Mouse (Mus musculus) small intestine, adult 2 months (tissue): Measurements from ENCODE around the gene Grpel1. TPM values are rescaled to one million over a fixed set of nuclear protein-coding genes. Genes with fewer than 3 reads are reported as not detected.

Source experiments
- H3K27ac ChIP-seq: fragments of 200-500 bp; 2 replicates; pipeline ENCODE4 v1.5.1; 2012; ENCODE audit warnings: low read depth, low read length, control low read depth, inconsistent platforms; ENCODE audit not compliant: insufficient read depth
- H3K27me3 ChIP-seq: fragments of 200-500 bp; 2 replicates; pipeline ENCODE4 v1.6.1; 2012; ENCODE audit warnings: mild to moderate bottlenecking, moderate library complexity, low read length, inconsistent platforms; ENCODE audit not compliant: control insufficient read depth, insufficient read depth
- H3K36me3 ChIP-seq: fragments of 200-500 bp; 2 replicates; pipeline ENCODE4 v1.6.1; 2012; ENCODE audit warnings: mild to moderate bottlenecking, low read length, control low read depth, inconsistent platforms; ENCODE audit not compliant: control insufficient read depth, insufficient read depth
- H3K4me1 ChIP-seq: fragments of 200-500 bp; 2 replicates; pipeline ENCODE4 v1.6.1; 2012; ENCODE audit warnings: low read length, inconsistent platforms, mixed read lengths; ENCODE audit not compliant: control insufficient read depth, insufficient read depth, insufficient read length
- H3K4me3 ChIP-seq: fragments of 200-500 bp; 2 replicates; pipeline ENCODE4 v1.5.1; 2012; ENCODE audit warnings: low read depth, mild to moderate bottlenecking, control low read depth, inconsistent platforms, low read length, moderate library complexity
- CTCF ChIP-seq: fragments of 200-500 bp; IDR thresholded peaks from 2 replicates; pipeline ENCODE4 v1.5.1; 2012; ENCODE audit warnings: low read depth, mild to moderate bottlenecking, control low read depth, inconsistent platforms, low read length, moderate library complexity, mixed read lengths; ENCODE audit not compliant: insufficient replicate concordance, insufficient read length; ENCODE audit errors: extremely low read depth
- POLR2A ChIP-seq: fragments of 200-500 bp; IDR thresholded peaks from 2 replicates; pipeline ENCODE4 v1.6.1; 2012; ENCODE audit warnings: low read depth, mild to moderate bottlenecking, control low read depth, inconsistent platforms, low read length, moderate library complexity
- WGBS: fragments of 180-500 bp; shearing (Covaris S2); methylation state at CpG from one replicate; pipeline ENCODE4 v1.1.7; 2018; 5-methylcytosine and 5-hydroxymethylcytosine counted together
- polyA plus RNA-seq: library from polyadenylated mRNA; depleted of rRNA; stranded (reverse); fragments of >200 nt; gene quantifications from 2 replicates; pipeline ENCODE4 v1.2.3, GENCODE M21; 2012

Grpel1 gene
- polyA plus RNA-seq, 1 experiment = 9.0 TPM

DNA sequence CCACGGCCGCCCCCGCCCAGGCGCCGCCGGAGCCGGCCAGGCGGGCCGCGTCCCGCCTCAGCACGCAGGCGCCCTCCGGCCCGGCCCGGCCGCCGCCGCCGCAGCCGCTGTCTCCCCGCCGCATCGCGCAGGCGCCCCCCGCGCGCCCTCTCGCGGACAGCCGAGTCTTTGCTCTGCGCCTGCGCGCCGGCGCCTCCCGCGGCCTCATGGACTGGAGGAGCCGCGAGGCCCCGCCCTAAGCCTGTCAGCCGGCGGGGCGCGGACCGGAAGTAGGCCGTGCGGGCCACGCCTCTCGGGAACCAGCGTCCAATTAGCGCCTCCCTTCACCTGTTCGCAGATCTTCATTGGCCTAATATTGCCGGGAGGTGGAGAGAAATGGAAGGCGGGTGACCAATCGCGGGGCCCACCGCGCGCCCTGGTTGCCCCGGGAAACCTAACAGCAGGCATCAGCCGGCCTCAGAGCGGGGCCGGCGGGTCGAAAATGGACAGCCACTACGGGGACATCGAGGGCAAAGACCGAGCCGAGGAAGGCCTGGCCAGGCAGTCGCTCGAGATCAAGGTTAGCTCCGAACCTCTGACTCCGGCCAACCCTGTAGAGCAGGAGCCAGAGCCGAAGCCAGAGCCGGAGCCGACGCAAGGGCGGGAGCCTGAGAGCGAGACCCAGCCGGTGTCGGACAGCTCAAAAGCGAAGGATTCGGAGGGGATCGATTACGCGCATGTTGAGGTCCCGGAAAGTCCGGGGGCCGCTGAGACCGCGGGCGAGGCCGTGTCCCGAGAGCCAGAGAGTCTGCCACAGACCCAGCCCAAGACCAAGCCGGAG, 19.6 kb downstream of the Grpel1 start, which contains the start of the genes Tada2b and Ccdc96:
Gene Tada2b, minus strand, starts transcription at position 115 of the 820 bp plus-strand sequence.
Gene Ccdc96, plus strand, starts transcription at position 418 of the 820 bp plus-strand sequence.
- H3K27me3 ChIP-seq = peaks cover 6% of the 10 kb centered on the region
- H3K4me3 ChIP-seq = peak within 1 kb of the TSS; percentile 91
- WGBS = 5% methylated on average over 96 of the region's 97 CpGs
- peaks cover 17% of the 10 kb centered on the region for H3K4me1 ChIP-seq
- peak within 1 kb of the TSS; percentile 19; the same call in 1 of the 2 replicates for H3K27ac ChIP-seq
- TF ChIP-seq POLR2A (no peak), CTCF (peak; percentile 43; the same call in 1 of the 2 replicates)
- no peaks in the 10 kb centered on the region for H3K36me3 ChIP-seq

DNA sequence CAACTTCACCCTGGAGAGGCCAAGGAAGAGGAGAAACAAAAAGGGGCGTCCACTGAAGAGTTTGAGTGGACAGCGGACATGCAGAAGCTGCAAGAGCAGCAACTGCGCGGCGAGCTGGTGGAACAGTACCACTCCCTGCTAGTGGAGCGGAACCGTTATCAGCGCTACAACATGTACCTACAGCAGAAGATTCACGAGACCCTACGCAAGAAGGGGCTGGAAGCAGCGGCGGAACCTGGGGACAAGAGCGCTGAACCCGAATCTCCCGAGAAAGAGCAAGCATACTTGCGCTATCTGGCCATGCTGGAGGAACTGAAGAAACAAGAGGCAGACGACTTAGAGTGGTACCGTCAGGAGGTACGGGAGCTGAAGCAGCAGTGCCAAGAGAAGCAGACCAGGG, 20.5 kb downstream of the Grpel1 start:
- Histone ChIP-seq H3K27ac (no peak overlapping the region), H3K4me1 (peaks cover 17% of the 10 kb centered on the region), H3K4me3 (peak overlapping the region; percentile 66), H3K27me3 (peaks cover 6% of the 10 kb centered on the region), H3K36me3 (no peaks in the 10 kb centered on the region)
- 27% methylated on average over 19 of the region's 19 CpGs for WGBS
- TF ChIP-seq POLR2A (no peak), CTCF (no peak)

DNA sequence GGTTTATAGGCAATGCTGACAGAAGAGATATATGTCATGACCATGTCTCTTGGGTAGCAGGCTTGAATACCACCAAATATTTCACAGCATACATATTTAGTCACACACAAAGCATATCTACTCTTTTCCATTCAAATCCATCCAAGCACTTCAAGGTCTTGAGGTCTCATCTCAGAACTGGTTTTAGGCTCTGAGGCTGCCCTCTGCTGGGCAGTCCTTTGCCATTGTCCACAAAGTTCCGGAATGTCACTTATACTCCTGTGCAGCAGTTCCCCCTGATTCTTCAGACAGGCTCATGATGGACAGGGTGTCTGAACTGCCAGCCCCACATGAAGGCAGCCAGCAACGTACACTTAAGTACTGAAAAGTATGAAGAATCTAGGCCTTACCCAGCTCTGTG, 24.4 kb downstream of the Grpel1 start:
- H3K4me3 ChIP-seq = no peak overlapping the region
- TF ChIP-seq CTCF = peak; percentile 51; the same call in 1 of the 2 replicates
- no peak for TF ChIP-seq POLR2A
- WGBS = 55% methylated on average over 2 of the region's 2 CpGs
- H3K36me3 ChIP-seq = peaks cover 26% of the 10 kb centered on the region
- H3K27me3 ChIP-seq = peaks cover 6% of the 10 kb centered on the region
- H3K4me1 ChIP-seq = peaks cover 9% of the 10 kb centered on the region
- no peak overlapping the region for H3K27ac ChIP-seq

DNA sequence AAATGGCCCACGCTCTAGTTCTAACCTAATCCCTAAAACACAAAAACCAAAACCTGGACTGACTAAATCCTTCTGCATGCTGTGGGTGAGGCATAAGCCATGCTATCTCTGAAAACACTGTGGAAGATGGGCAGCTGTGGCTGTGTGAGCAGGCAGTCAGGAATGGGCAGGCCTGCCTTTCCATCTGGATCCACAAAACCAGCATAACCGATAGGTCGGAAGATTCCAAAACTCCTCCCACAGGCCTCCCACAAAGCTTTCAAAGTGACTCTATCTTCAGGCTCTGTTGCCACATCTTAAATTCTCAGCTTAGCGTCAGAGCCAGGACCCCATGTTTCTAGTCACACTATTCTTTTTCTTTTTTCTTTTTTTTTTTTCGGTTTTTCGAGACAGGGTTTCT, 29.1 kb downstream of the Grpel1 start:
- TF ChIP-seq POLR2A (no peak), CTCF (no peak)
- no peaks in the 10 kb centered on the region for H3K27me3 ChIP-seq
- no peak overlapping the region for H3K4me3 ChIP-seq
- peaks cover 56% of the 10 kb centered on the region for H3K36me3 ChIP-seq
- H3K4me1 ChIP-seq = no peaks in the 10 kb centered on the region
- no peak overlapping the region for H3K27ac ChIP-seq
- 87% methylated on average over 6 of the region's 6 CpGs for WGBS

DNA sequence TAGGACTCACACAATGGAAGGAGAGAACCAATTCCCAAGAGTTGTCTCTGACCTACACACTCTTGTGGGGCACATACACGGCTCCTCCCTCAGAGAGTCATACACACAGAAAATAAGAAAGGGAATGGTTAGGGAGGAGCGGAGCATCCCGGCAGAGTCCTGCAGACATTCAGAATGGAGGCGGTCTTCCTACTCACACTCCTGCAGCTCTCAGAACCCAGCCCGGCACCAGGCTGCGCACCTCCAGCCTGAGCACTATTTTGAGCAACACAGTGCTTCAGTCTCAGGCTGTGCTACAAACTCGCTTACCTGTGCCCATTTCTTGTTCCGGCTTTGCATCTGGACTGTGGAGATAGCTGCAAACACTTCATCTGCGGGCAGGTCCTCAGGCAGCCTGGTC, 29.9 kb downstream of the Grpel1 start:
- Histone ChIP-seq H3K4me3 (no peak overlapping the region), H3K27ac (no peak overlapping the region), H3K27me3 (no peaks in the 10 kb centered on the region), H3K36me3 (peaks cover 57% of the 10 kb centered on the region), H3K4me1 (no peaks in the 10 kb centered on the region)
- 99% methylated on average over 9 of the region's 9 CpGs for WGBS
- no peak for TF ChIP-seq CTCF
- no peak for TF ChIP-seq POLR2A

DNA sequence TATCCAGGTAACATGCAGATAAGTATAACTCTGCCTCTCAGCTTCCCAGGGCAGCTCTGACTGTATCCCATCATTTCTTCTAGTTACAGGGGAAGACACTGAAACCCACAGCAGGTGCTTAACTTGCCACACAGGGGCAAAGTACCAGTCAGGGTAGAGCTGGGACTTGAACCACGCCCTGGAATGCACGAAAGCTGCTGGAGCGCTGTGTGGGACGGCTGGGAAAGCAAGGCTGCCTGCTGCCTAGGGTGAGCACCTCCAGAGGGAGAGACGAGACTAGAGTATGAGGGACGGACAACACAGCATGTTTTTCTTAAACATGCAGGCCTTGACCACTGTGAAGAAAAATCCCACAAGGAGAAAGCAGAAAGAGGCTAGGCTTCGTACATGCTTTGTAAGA, 40.4 kb downstream of the Grpel1 start:
- Histone ChIP-seq H3K27ac (no peak overlapping the region), H3K27me3 (no peaks in the 10 kb centered on the region), H3K36me3 (peaks cover 78% of the 10 kb centered on the region), H3K4me3 (no peak overlapping the region), H3K4me1 (no peaks in the 10 kb centered on the region)
- 47% methylated on average over 7 of the region's 7 CpGs for WGBS
- no peak for TF ChIP-seq CTCF
- no peak for TF ChIP-seq POLR2A

DNA sequence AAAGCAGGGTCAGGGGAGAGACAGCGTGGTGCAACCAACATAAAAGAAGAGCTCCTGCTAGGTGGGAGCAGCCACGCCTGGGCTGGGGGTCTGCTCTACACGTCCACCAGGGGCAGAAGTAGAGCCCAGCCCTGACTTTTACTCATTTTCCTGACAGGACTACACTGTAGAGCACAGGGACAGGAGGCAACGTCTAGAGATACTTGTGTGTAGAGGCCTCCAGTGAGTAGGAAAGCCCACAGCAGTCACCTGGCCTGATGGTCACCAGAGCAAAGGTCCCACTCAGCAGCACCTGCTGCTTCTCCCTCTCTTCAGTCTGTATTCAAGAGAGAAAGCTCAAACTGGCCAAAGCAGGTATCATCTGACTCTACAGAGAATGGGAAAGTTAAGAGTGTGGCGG, 40.8 kb downstream of the Grpel1 start:
- TF ChIP-seq POLR2A (no peak), CTCF (no peak)
- WGBS = 72% methylated on average over 5 of the region's 5 CpGs
- no peaks in the 10 kb centered on the region for H3K27me3 ChIP-seq
- no peak overlapping the region for H3K4me3 ChIP-seq
- H3K36me3 ChIP-seq = peaks cover 78% of the 10 kb centered on the region
- H3K4me1 ChIP-seq = no peaks in the 10 kb centered on the region
- no peak overlapping the region for H3K27ac ChIP-seq

DNA sequence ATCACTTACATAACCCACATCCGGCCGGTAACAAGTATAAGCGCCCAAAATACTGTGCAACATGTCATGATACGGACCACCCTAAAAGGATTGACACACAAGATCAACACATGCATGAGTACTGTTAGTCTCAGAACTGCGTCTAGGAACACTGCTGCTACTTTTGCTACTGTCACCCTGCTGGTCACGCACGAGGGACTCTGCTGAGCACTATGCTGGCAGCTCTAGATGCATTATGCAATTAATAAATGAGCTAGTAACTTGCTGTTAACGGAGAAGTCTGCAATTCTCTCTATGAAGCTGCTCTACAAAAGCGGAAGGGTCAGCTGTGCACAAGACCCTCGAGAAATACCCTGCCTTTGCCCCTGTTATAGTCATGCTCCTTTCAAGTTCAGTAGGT, 43.6 kb downstream of the Grpel1 start:
- Histone ChIP-seq H3K27me3 (no peaks in the 10 kb centered on the region), H3K36me3 (peaks cover 77% of the 10 kb centered on the region), H3K27ac (no peak overlapping the region), H3K4me3 (no peak overlapping the region), H3K4me1 (no peaks in the 10 kb centered on the region)
- TF ChIP-seq POLR2A (no peak), CTCF (no peak)
- 91% methylated on average over 10 of the region's 10 CpGs for WGBS
